Mouse (Mus musculus) embryonic facial prominence, embryonic 13.5 days (tissue): ENCODE measurements at regions not wholly inside any gene's neighbourhood (a gene's known extent, or its start where the extent isn't known, plus 50 kb on each side); places are given as distances from the start of the nearest gene placed in this dataset.

ENCODE experiments used
- ATAC-seq: fragments of 200-750 bp; cut with Nextera tagmentation; 2 replicates; pipeline ENCODE4 v1.8.0; 2017; ENCODE audit warnings: low read depth; ENCODE audit not compliant: insufficient number of reproducible peaks, insufficient read depth, low FRiP score, low TSS enrichment
- H3K27ac ChIP-seq: fragments of 300-500 bp; sonication (generic); 2 replicates; pipeline ENCODE4 v1.5.1; 2015; ENCODE audit warnings: moderate library complexity, mild to moderate bottlenecking, inconsistent platforms
- H3K27me3 ChIP-seq: fragments of 300-500 bp; sonication (generic); 2 replicates; pipeline ENCODE4 v1.6.1; 2015; ENCODE audit warnings: mild to moderate bottlenecking, inconsistent platforms
- H3K36me3 ChIP-seq: fragments of 300-500 bp; sonication (generic); 2 replicates; pipeline ENCODE4 v1.6.1; 2015; ENCODE audit warnings: mild to moderate bottlenecking, inconsistent platforms
- H3K4me1 ChIP-seq: fragments of 300-500 bp; sonication (generic); 2 replicates; pipeline ENCODE4 v1.6.1; 2015; ENCODE audit warnings: inconsistent platforms
- H3K4me2 ChIP-seq: fragments of 300-500 bp; sonication (generic); 2 replicates; pipeline ENCODE4 v1.6.1; 2015; ENCODE audit warnings: moderate library complexity, mild to moderate bottlenecking, inconsistent platforms
- H3K4me3 ChIP-seq: fragments of 300-500 bp; sonication (generic); 2 replicates; pipeline ENCODE4 v1.5.1; 2015; ENCODE audit warnings: mild to moderate bottlenecking, inconsistent platforms
- H3K9ac ChIP-seq: fragments of 300-500 bp; sonication (generic); 2 replicates; pipeline ENCODE4 v1.6.1; 2015; ENCODE audit warnings: mild to moderate bottlenecking, inconsistent platforms
- H3K9me3 ChIP-seq: fragments of 300-500 bp; sonication (generic); 2 replicates; pipeline ENCODE4 v1.6.1; 2016; ENCODE audit warnings: inconsistent platforms
- WGBS: fragments of 180-500 bp; shearing (Covaris S2); methylation state at CpG from one replicate; pipeline ENCODE4 v1.1.7; 2015; ENCODE audit warnings: mixed read lengths; 5-methylcytosine and 5-hydroxymethylcytosine counted together

GRCm38 (mm10) chr1:57032407-57032806 lies 54.0 kb upstream of the Satb2 start:
- no peak overlapping the region for H3K4me3 ChIP-seq
- WGBS = 78% methylated on average over 2 of the region's 2 CpGs
- H3K4me1 ChIP-seq = no peaks in the 10 kb centered on the region
- H3K9me3 ChIP-seq = no peaks in the 10 kb centered on the region
- H3K36me3 ChIP-seq = no peaks in the 10 kb centered on the region
- no peak for ATAC-seq
- H3K9ac ChIP-seq = no peak overlapping the region
- no peak overlapping the region for H3K27ac ChIP-seq
- H3K27me3 ChIP-seq = no peaks in the 10 kb centered on the region
- no peak overlapping the region for H3K4me2 ChIP-seq

- H3K9ac ChIP-seq = no peak overlapping the region
- H3K4me3 ChIP-seq = no peak overlapping the region
- no peak for ATAC-seq
- H3K9me3 ChIP-seq = no peaks in the 10 kb centered on the region
- 79% methylated on average over 2 of the region's 2 CpGs for WGBS
- H3K36me3 ChIP-seq = no peaks in the 10 kb centered on the region
- no peaks in the 10 kb centered on the region for H3K27me3 ChIP-seq
- no peak overlapping the region for H3K27ac ChIP-seq
- no peak overlapping the region for H3K4me2 ChIP-seq
- no peaks in the 10 kb centered on the region for H3K4me1 ChIP-seq
These were observed 54.8 kb upstream of the Satb2 start for GRCm38 (mm10) chr1:57033244-57033643.

GRCm38 (mm10) chr1:57034411-57034810 lies 56.0 kb upstream of the Satb2 start:
- no peaks in the 10 kb centered on the region for H3K9me3 ChIP-seq
- H3K9ac ChIP-seq = no peak overlapping the region
- no peak for ATAC-seq
- no peak overlapping the region for H3K4me2 ChIP-seq
- no peaks in the 10 kb centered on the region for H3K36me3 ChIP-seq
- no peak overlapping the region for H3K27ac ChIP-seq
- no peaks in the 10 kb centered on the region for H3K27me3 ChIP-seq
- H3K4me3 ChIP-seq = no peak overlapping the region
- H3K4me1 ChIP-seq = no peaks in the 10 kb centered on the region
- WGBS = 66% methylated on average over 6 of the region's 6 CpGs

DNA sequence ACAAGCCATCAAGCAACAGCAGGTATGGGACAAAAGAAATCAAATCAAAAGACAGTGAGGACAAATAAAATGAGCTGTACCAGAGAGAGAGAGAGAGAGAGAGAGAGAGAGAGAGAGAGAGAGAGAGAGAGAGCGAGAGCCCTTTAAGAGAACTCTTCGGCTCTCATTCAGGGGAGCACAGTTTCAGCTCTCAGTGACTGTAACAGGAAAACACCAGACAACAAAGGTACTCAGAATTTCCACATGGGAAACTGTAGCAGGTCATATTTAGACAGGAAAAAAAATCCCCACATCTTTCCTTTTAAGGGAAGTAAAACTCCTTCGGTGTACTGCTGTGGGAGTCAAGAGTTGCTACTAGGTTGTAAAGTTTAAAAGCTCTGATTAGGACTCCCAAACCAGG lies 57.9 kb upstream of the Satb2 start:
- H3K4me1 ChIP-seq = 0 out of 2 replicates have a peak, but pooled peaks cover 3% of the 10 kb centered on the region
- no peak overlapping the region for H3K4me3 ChIP-seq
- H3K4me2 ChIP-seq = no peak overlapping the region
- no peaks in the 10 kb centered on the region for H3K27me3 ChIP-seq
- no peak overlapping the region for H3K9ac ChIP-seq
- no peaks in the 10 kb centered on the region for H3K9me3 ChIP-seq
- H3K36me3 ChIP-seq = no peaks in the 10 kb centered on the region
- no peak overlapping the region for H3K27ac ChIP-seq
- 73% methylated on average over 3 of the region's 3 CpGs for WGBS
- ATAC-seq = no peak

DNA sequence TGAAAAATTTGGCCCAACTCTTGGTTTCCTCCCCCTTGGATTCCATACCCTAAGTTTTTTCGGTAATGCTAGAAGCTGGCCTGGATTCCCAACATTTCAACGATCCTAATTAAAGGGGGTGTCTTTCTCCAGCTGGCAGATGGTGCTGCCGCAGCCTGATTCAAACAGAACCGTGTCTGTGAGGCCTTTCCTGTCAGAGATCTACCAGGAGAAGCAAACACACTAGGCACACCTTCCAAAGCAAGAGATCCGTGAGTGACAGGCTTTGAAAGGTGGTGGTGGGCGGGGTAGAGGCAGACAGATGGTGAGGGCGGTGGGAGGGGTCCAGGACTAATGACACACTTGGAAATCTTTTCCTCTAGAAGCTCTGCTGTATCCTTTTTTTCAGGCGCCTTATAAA lies 61.8 kb upstream of the Satb2 start:
- no peak overlapping the region for H3K4me2 ChIP-seq
- 0 out of 2 replicates have a peak, but pooled peaks cover 3% of the 10 kb centered on the region for H3K4me1 ChIP-seq
- H3K36me3 ChIP-seq = no peaks in the 10 kb centered on the region
- no peaks in the 10 kb centered on the region for H3K27me3 ChIP-seq
- 35% methylated on average over 8 of the region's 8 CpGs for WGBS
- ATAC-seq = no peak
- no peak overlapping the region for H3K4me3 ChIP-seq
- H3K27ac ChIP-seq = peak overlapping the region; percentile 11; the same call in 1 of the 2 replicates
- no peak overlapping the region for H3K9ac ChIP-seq
- no peaks in the 10 kb centered on the region for H3K9me3 ChIP-seq

DNA sequence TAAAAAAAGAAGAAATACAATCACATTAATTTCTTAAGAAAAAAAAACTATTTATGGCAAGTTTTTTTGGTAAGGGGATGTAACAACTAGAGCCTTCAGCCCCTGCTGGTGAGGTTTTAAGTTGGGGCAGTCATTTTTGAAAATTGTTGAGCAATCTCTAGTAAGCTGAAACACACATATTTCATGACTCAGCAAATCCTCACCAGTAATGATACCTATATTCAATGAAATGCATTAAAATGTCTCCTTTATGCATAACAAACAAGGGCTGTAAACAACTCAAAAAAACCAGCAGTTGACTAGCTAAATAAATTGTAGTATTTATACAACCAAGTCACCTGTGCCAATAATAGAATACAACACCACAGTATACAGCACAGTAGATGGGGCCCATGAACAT lies 63.1 kb upstream of the Satb2 start:
- no peak overlapping the region for H3K4me3 ChIP-seq
- ATAC-seq = no peak
- no peak overlapping the region for H3K9ac ChIP-seq
- H3K36me3 ChIP-seq = no peaks in the 10 kb centered on the region
- H3K4me2 ChIP-seq = no peak overlapping the region
- no peaks in the 10 kb centered on the region for H3K27me3 ChIP-seq
- H3K4me1 ChIP-seq = 0 out of 2 replicates have a peak, but pooled peaks cover 3% of the 10 kb centered on the region
- H3K27ac ChIP-seq = no peak overlapping the region
- no peaks in the 10 kb centered on the region for H3K9me3 ChIP-seq

- Histone ChIP-seq H3K36me3 (no peaks in the 10 kb centered on the region), H3K27me3 (no peaks in the 10 kb centered on the region), H3K4me2 (no peak overlapping the region), H3K9ac (no peak overlapping the region), H3K4me3 (no peak overlapping the region), H3K4me1 (peaks cover 7% of the 10 kb centered on the region), H3K9me3 (no peaks in the 10 kb centered on the region), H3K27ac (no peak overlapping the region)
- WGBS = 73% methylated on average over 4 of the region's 4 CpGs
- no peak for ATAC-seq
These were observed 75.4 kb upstream of the Satb2 start for GRCm38 (mm10) chr1:57053836-57054235.

GRCm38 (mm10) chr1:57055976-57056375 lies 77.5 kb upstream of the Satb2 start:
- no peak overlapping the region for H3K4me3 ChIP-seq
- no peak overlapping the region for H3K27ac ChIP-seq
- no peaks in the 10 kb centered on the region for H3K36me3 ChIP-seq
- H3K4me1 ChIP-seq = peaks cover 12% of the 10 kb centered on the region
- ATAC-seq = no peak
- WGBS = 76% methylated on average over 9 of the region's 9 CpGs
- H3K9ac ChIP-seq = no peak overlapping the region
- no peaks in the 10 kb centered on the region for H3K9me3 ChIP-seq
- H3K27me3 ChIP-seq = no peaks in the 10 kb centered on the region
- no peak overlapping the region for H3K4me2 ChIP-seq

DNA sequence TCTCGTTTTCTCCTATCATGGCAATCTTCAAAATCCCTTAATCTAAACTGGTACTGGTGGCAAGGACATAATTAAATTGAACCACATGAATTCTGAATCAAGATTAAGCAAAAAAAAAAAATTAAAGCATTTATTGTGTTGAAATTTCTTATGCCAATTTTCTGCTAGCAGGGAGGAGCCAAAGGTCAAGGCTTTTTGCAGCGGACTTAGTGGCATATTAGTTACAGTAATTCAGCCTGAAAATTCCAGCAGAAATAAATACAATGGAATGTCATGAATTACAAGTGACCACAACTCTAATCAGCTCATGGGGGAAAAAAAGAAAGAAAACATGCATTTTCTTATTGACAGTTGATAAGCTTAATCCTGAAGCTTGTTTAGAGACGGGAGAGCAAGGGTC lies 80.8 kb upstream of the Satb2 start:
- ATAC-seq = no peak
- WGBS = 27% methylated on average over 3 of the region's 3 CpGs
- Histone ChIP-seq H3K36me3 (no peaks in the 10 kb centered on the region), H3K27me3 (no peaks in the 10 kb centered on the region), H3K4me2 (no peak overlapping the region), H3K9me3 (no peaks in the 10 kb centered on the region), H3K27ac (no peak overlapping the region), H3K4me1 (peaks cover 12% of the 10 kb centered on the region), H3K9ac (no peak overlapping the region), H3K4me3 (no peak overlapping the region)

DNA sequence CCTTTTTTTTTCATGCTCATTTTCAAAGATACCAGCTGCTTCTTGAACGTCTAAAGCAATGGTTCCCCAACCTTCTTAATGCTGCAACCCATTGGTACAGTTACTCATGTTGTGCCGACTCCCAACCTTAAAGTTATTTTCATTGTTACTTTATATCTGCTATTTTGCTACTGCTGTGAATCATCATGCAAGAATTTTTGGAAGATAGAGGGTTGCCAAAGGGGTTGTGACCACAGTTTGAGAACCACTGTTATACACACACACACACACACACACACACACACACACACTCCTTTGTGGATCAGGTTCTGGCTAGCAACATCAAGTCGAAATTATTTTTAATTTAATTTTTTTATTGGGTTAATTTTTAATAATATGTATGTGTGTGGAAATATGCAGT lies 96.8 kb upstream of the Satb2 start:
- Histone ChIP-seq H3K9me3 (no peaks in the 10 kb centered on the region), H3K36me3 (no peaks in the 10 kb centered on the region), H3K4me2 (no peak overlapping the region), H3K4me3 (no peak overlapping the region), H3K9ac (no peak overlapping the region), H3K4me1 (peaks cover 17% of the 10 kb centered on the region), H3K27ac (no peak overlapping the region), H3K27me3 (no peaks in the 10 kb centered on the region)
- no peak for ATAC-seq
- 71% methylated on average over 3 of the region's 3 CpGs for WGBS

DNA sequence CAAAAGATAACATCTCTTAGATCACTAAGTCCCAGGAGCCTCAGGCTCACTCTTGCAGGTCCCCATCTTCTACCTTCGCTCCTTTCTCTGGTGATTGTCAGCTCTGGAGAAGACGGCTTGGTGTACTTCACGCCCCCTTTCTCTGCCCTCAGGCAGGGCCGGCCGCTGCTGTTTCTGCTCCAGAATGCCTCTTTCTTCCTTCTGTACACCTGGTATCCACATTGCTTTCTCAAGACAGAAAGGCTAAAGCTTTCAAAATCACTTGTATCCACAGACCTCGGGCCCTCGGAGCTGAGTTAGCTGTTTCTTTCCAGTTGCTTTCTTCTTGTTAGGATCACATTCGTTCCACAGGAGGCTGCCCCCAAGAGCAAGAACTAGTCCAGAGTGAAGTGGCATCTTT lies 98.2 kb upstream of the Satb2 start:
- Histone ChIP-seq H3K27ac (no peak overlapping the region), H3K36me3 (no peaks in the 10 kb centered on the region), H3K4me2 (peak overlapping the region; percentile 20; the same call in 1 of the 2 replicates), H3K9ac (no peak overlapping the region), H3K4me3 (no peak overlapping the region), H3K4me1 (peaks cover 20% of the 10 kb centered on the region), H3K9me3 (no peaks in the 10 kb centered on the region), H3K27me3 (0 out of 2 replicates have a peak, but pooled peaks cover 2% of the 10 kb centered on the region)
- WGBS = 9% methylated on average over 8 of the region's 8 CpGs
- ATAC-seq = no peak

DNA sequence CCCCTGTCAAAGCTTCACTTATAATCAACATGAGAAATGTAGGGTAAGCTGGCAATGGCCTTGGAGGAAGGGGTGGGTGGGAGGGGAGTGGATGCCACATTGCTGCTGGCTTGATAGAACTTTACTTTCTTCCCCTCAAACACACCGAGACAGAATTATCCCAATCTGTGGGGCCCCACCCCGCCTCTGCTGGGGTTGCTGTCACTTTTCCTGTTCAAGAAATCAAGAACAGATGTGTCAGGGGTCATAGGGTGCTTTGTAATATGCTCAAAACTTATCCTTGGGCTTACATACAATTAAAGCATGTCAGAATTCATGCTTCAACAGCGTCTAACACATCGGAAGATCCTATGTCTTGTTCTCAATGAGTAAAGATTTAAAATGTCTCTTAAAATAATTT lies 101.9 kb upstream of the Satb2 start:
- ATAC-seq = no peak
- Histone ChIP-seq H3K27ac (no peak overlapping the region), H3K4me1 (peaks cover 35% of the 10 kb centered on the region), H3K4me3 (no peak overlapping the region), H3K27me3 (0 out of 2 replicates have a peak, but pooled peaks cover 3% of the 10 kb centered on the region), H3K9me3 (no peaks in the 10 kb centered on the region), H3K9ac (no peak overlapping the region), H3K4me2 (no peak overlapping the region), H3K36me3 (no peaks in the 10 kb centered on the region)
- WGBS = 12% methylated on average over 4 of the region's 4 CpGs

DNA sequence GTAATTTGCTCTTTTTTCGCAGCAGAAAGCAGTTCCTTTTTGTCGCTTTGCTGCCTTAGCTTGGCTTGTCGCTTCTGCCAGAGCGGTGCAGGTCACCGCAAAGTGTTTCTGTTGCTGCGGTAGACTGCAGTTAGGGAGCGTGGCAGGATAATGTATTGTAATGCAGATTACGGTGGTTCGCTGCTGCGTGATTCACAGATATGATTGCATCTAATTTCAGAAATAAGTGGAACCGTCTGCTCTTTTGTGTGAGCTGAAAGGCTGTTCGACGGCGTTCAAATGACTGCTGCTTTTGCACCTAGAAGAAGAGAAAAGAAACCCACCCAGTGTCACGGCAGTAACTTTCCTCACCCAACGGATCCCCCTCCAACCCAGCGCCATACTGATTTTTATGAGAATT lies 104.7 kb upstream of the Satb2 start:
- no peak overlapping the region for H3K4me3 ChIP-seq
- ATAC-seq = no peak
- no peak overlapping the region for H3K9ac ChIP-seq
- WGBS = 36% methylated on average over 17 of the region's 17 CpGs
- H3K4me2 ChIP-seq = peak overlapping the region; percentile 33; the same call in 1 of the 2 replicates
- H3K36me3 ChIP-seq = no peaks in the 10 kb centered on the region
- peaks cover 29% of the 10 kb centered on the region for H3K4me1 ChIP-seq
- 0 out of 2 replicates have a peak, but pooled peaks cover 3% of the 10 kb centered on the region for H3K27me3 ChIP-seq
- no peak overlapping the region for H3K27ac ChIP-seq
- H3K9me3 ChIP-seq = no peaks in the 10 kb centered on the region
